Mouse (Mus musculus) heart, adult 2 months (tissue): ENCODE results near the gene Cggbp1.

ENCODE experiments used
- CTCF ChIP-seq: fragments of 200-600 bp; IDR thresholded peaks from 2 replicates; pipeline ENCODE4 v1.8.1; 2022; ENCODE audit warnings: antibody characterized with exemption, mild to moderate bottlenecking, moderate library complexity
- EP300 ChIP-seq: fragments of 200-500 bp; IDR thresholded peaks from 2 replicates; pipeline ENCODE4 v1.6.1; 2011; ENCODE audit warnings: low read depth, low read length, control low read depth; ENCODE audit not compliant: insufficient read depth
- POLR2A ChIP-seq: fragments of 200-500 bp; IDR thresholded peaks from 2 replicates; pipeline ENCODE4 v1.6.1; 2011; ENCODE audit warnings: mild to moderate bottlenecking, low read depth, low read length, control low read depth; ENCODE audit not compliant: insufficient read depth

GRCm38 (mm10) chr16:64880986-64881385 is 29.2 kb downstream of the Cggbp1 start:
- no peak for TF ChIP-seq CTCF
- TF ChIP-seq EP300: no peak
- TF ChIP-seq POLR2A: no peak
